Mouse (Mus musculus) kidney, embryonic 14.5 days (tissue): Measurements from ENCODE around the gene Eif4e. TPM values are rescaled to one million over a fixed set of nuclear protein-coding genes. Genes with fewer than 3 reads are reported as not detected.

Experiments
- ATAC-seq: fragments of 200-750 bp; cut with Nextera tagmentation; 2 replicates; pipeline ENCODE4 v1.8.0; 2017; ENCODE audit warnings: moderate number of reproducible peaks, mild to moderate bottlenecking, moderate TSS enrichment, moderate library complexity; ENCODE audit not compliant: low FRiP score, low TSS enrichment
- H3K27ac ChIP-seq: fragments of 300-500 bp; sonication (generic); 2 replicates; pipeline ENCODE4 v1.5.1; 2014; ENCODE audit warnings: low read depth, mild to moderate bottlenecking, low read length, moderate library complexity, mixed read lengths
- H3K27me3 ChIP-seq: fragments of 300-500 bp; sonication (generic); 2 replicates; pipeline ENCODE4 v1.6.1; 2014; ENCODE audit warnings: mild to moderate bottlenecking, low read length; ENCODE audit not compliant: control insufficient read depth, insufficient read depth
- H3K36me3 ChIP-seq: fragments of 300-500 bp; sonication (generic); 2 replicates; pipeline ENCODE4 v1.6.1; 2014; ENCODE audit warnings: low read length, mixed read lengths; ENCODE audit not compliant: control insufficient read depth, insufficient read depth
- H3K4me1 ChIP-seq: fragments of 300-500 bp; sonication (generic); 2 replicates; pipeline ENCODE4 v1.6.1; 2014; ENCODE audit warnings: low read length, mixed read lengths; ENCODE audit not compliant: control insufficient read depth, insufficient read depth
- H3K4me2 ChIP-seq: fragments of 300-500 bp; sonication (generic); replicated peaks from 2 replicates; pipeline ENCODE4 v1.6.1; 2014; ENCODE audit warnings: low read depth, mild to moderate bottlenecking, low read length
- H3K4me3 ChIP-seq: fragments of 300-500 bp; sonication (generic); 2 replicates; pipeline ENCODE4 v1.5.1; 2014; ENCODE audit warnings: mild to moderate bottlenecking, low read length
- H3K9ac ChIP-seq: fragments of 300-500 bp; sonication (generic); 2 replicates; pipeline ENCODE4 v1.6.1; 2014; ENCODE audit warnings: low read depth, mild to moderate bottlenecking, low read length, moderate library complexity
- H3K9me3 ChIP-seq: fragments of 300-500 bp; sonication (generic); 2 replicates; pipeline ENCODE4 v1.6.1; 2016; ENCODE audit warnings: low read length; ENCODE audit not compliant: control insufficient read depth
- WGBS: fragments of 180-500 bp; shearing (Covaris S2); extraction: QIAGEN DNeasy Blood & Tissue Kit; methylation state at CpG from one replicate; pipeline ENCODE4 v1.1.7; 2014; 5-methylcytosine and 5-hydroxymethylcytosine counted together
- polyA plus RNA-seq: library from polyadenylated mRNA; unstranded; fragments of >200 nt; fragmentation: Nextera tagmentation; extraction: Ambion mirVana; gene quantifications from 2 replicates; pipeline ENCODE4 v1.2.1, GENCODE M21; 2014

The Eif4e gene
- polyA plus RNA-seq, 1 experiment from 2014 or later, result 426 TPM

- no peaks in the 10 kb centered on the region for H3K36me3 ChIP-seq
- no peak overlapping the region for H3K27ac ChIP-seq
- H3K4me1 ChIP-seq, result no peaks in the 10 kb centered on the region
- no peak overlapping the region for H3K4me3 ChIP-seq
- no peaks in the 10 kb centered on the region for H3K27me3 ChIP-seq
- no peaks in the 10 kb centered on the region for H3K9me3 ChIP-seq
- H3K9ac ChIP-seq, result no peak overlapping the region
- WGBS, result 22% methylated on average over 1 of the region's 1 CpGs
- no peak for ATAC-seq
- H3K4me2 ChIP-seq, result no peak overlapping the region
Observed at GRCm38 (mm10) chr3:138494565-138494964, 31.4 kb upstream of the Eif4e start.

- no peak overlapping the region for H3K4me3 ChIP-seq
- H3K36me3 ChIP-seq, result no peaks in the 10 kb centered on the region
- no peak overlapping the region for H3K27ac ChIP-seq
- H3K9ac ChIP-seq, result no peak overlapping the region
- H3K9me3 ChIP-seq, result no peaks in the 10 kb centered on the region
- H3K27me3 ChIP-seq, result no peaks in the 10 kb centered on the region
- H3K4me1 ChIP-seq, result 0 out of 2 replicates have a peak, but pooled peaks cover 5% of the 10 kb centered on the region
- no peak overlapping the region for H3K4me2 ChIP-seq
- 81% methylated on average over 11 of the region's 11 CpGs for WGBS
- ATAC-seq, result no peak
Observed at GRCm38 (mm10) chr3:138495166-138496145, 30.5 kb upstream of the Eif4e start.

- Histone ChIP-seq H3K4me2 (no peak overlapping the region), H3K9me3 (no peaks in the 10 kb centered on the region), H3K4me1 (0 out of 2 replicates have a peak, but pooled peaks cover 5% of the 10 kb centered on the region), H3K36me3 (no peaks in the 10 kb centered on the region), H3K27ac (no peak overlapping the region), H3K4me3 (no peak overlapping the region), H3K27me3 (no peaks in the 10 kb centered on the region), H3K9ac (no peak overlapping the region)
- no peak for ATAC-seq
- WGBS, result 66% methylated on average over 4 of the region's 4 CpGs
Observed at GRCm38 (mm10) chr3:138498731-138499130, 27.2 kb upstream of the Eif4e start.

GRCm38 (mm10) chr3:138499854-138500740, 25.9 kb upstream of the Eif4e start:
- WGBS, result 40% methylated on average over 15 of the region's 15 CpGs
- H3K36me3 ChIP-seq, result no peaks in the 10 kb centered on the region

GRCm38 (mm10) chr3:138503754-138504153, 22.2 kb upstream of the Eif4e start:
- Histone ChIP-seq H3K9me3 (no peaks in the 10 kb centered on the region), H3K4me3 (no peak overlapping the region), H3K27ac (no peak overlapping the region), H3K36me3 (no peaks in the 10 kb centered on the region), H3K4me2 (no peak overlapping the region), H3K4me1 (0 out of 2 replicates have a peak, but pooled peaks cover 5% of the 10 kb centered on the region), H3K9ac (no peak overlapping the region), H3K27me3 (no peaks in the 10 kb centered on the region)
- WGBS, result 84% methylated on average over 11 of the region's 11 CpGs
- ATAC-seq, result no peak

More at GRCm38 (mm10) chr3:138499854-138500740, 25.9 kb upstream of the Eif4e start:
- ATAC-seq, result no peak
- H3K9ac ChIP-seq, result no peak overlapping the region
- no peaks in the 10 kb centered on the region for H3K9me3 ChIP-seq
- no peak overlapping the region for H3K27ac ChIP-seq
- no peaks in the 10 kb centered on the region for H3K27me3 ChIP-seq
- H3K4me3 ChIP-seq, result no peak overlapping the region
- H3K4me2 ChIP-seq, result no peak overlapping the region
- H3K4me1 ChIP-seq, result 0 out of 2 replicates have a peak, but pooled peaks cover 5% of the 10 kb centered on the region

- H3K4me1 ChIP-seq, result no peaks in the 10 kb centered on the region
- ATAC-seq, result no peak
Observed at GRCm38 (mm10) chr3:138506749-138507148, 19.2 kb upstream of the Eif4e start.

GRCm38 (mm10) chr3:138509581-138509980, 16.4 kb upstream of the Eif4e start:
- 91% methylated on average over 2 of the region's 2 CpGs for WGBS
- H3K9ac ChIP-seq, result no peak overlapping the region
- H3K4me1 ChIP-seq, result no peaks in the 10 kb centered on the region
- H3K4me2 ChIP-seq, result no peak overlapping the region
- ATAC-seq, result no peak
- no peak overlapping the region for H3K27ac ChIP-seq
- no peaks in the 10 kb centered on the region for H3K9me3 ChIP-seq
- no peaks in the 10 kb centered on the region for H3K36me3 ChIP-seq
- H3K27me3 ChIP-seq, result no peaks in the 10 kb centered on the region
- H3K4me3 ChIP-seq, result no peak overlapping the region

More at GRCm38 (mm10) chr3:138506749-138507148, 19.2 kb upstream of the Eif4e start:
- Histone ChIP-seq H3K27me3 (no peaks in the 10 kb centered on the region), H3K27ac (no peak overlapping the region), H3K9me3 (no peaks in the 10 kb centered on the region), H3K36me3 (no peaks in the 10 kb centered on the region), H3K4me3 (no peak overlapping the region), H3K9ac (no peak overlapping the region), H3K4me2 (no peak overlapping the region)
- 56% methylated on average over 6 of the region's 6 CpGs for WGBS

GRCm38 (mm10) chr3:138510471-138510870, 15.5 kb upstream of the Eif4e start:
- H3K4me2 ChIP-seq, result no peak overlapping the region
- H3K27ac ChIP-seq, result no peak overlapping the region
- no peak overlapping the region for H3K9ac ChIP-seq
- no peak overlapping the region for H3K4me3 ChIP-seq
- no peaks in the 10 kb centered on the region for H3K4me1 ChIP-seq
- no peaks in the 10 kb centered on the region for H3K27me3 ChIP-seq
- WGBS, result 36% methylated on average over 5 of the region's 5 CpGs
- no peaks in the 10 kb centered on the region for H3K36me3 ChIP-seq
- peak; percentile 21; the same call in 1 of the 2 replicates for ATAC-seq
- H3K9me3 ChIP-seq, result no peaks in the 10 kb centered on the region
